Mouse (Mus musculus) heart, postnatal 0 days (tissue): ENCODE measurements around the gene Rpl4. TPM values are rescaled to one million over a fixed set of nuclear protein-coding genes. Genes with fewer than 3 reads are reported as not detected.
"Not testable (repeated sequence)": the region's sequence is repeated elsewhere in the genome, so short reads cannot be mapped to it uniquely, and the experiment has no call there.

Experiments
- ATAC-seq: fragments of 200-750 bp; cut with Nextera tagmentation; 2 replicates; pipeline ENCODE4 v1.8.0; 2017; ENCODE audit warnings: low read depth, moderate number of reproducible peaks, moderate library complexity; ENCODE audit not compliant: insufficient read depth
- DNase-seq: peaks from one replicate; pipeline ENCODE4 v3.0.0-alpha.2; 2016; ENCODE audit warnings: low spot score
- H3K27ac ChIP-seq: fragments of 300-500 bp; sonication (generic); 2 replicates; pipeline ENCODE4 v1.5.1; 2014; ENCODE audit warnings: low read depth, mild to moderate bottlenecking
- H3K27me3 ChIP-seq: fragments of 300-500 bp; sonication (generic); 2 replicates; pipeline ENCODE4 v1.6.1; 2014; ENCODE audit warnings: low read length, mixed read lengths; ENCODE audit not compliant: control insufficient read depth, insufficient read depth
- H3K36me3 ChIP-seq: fragments of 300-500 bp; sonication (generic); replicated peaks from 2 replicates; pipeline ENCODE4 v1.6.1; 2014; ENCODE audit warnings: low read length, mixed read lengths; ENCODE audit not compliant: control insufficient read depth, insufficient read depth
- H3K4me1 ChIP-seq: fragments of 300-500 bp; sonication (generic); 2 replicates; pipeline ENCODE4 v1.6.1; 2014; ENCODE audit warnings: antibody characterized with exemption; ENCODE audit not compliant: control insufficient read depth, insufficient read depth
- H3K4me2 ChIP-seq: fragments of 300-500 bp; sonication (generic); 2 replicates; pipeline ENCODE4 v1.6.1; 2014; ENCODE audit warnings: low read depth, mild to moderate bottlenecking, low read length, moderate library complexity
- H3K4me3 ChIP-seq: fragments of 300-500 bp; sonication (generic); 2 replicates; pipeline ENCODE4 v1.5.1; 2014; ENCODE audit warnings: low read depth, low read length
- H3K9ac ChIP-seq: fragments of 300-500 bp; sonication (generic); replicated peaks from 2 replicates; pipeline ENCODE4 v1.6.1; 2014; ENCODE audit warnings: low read depth, low read length, mixed read lengths
- H3K9me3 ChIP-seq: fragments of 300-500 bp; sonication (generic); replicated peaks from 2 replicates; pipeline ENCODE4 v1.6.1; 2016; ENCODE audit warnings: low read length; ENCODE audit not compliant: control insufficient read depth
- CTCF ChIP-seq: IDR thresholded peaks from 2 replicates; pipeline ENCODE4 v1.5.1; 2016; ENCODE audit warnings: antibody characterized with exemption, control low read depth, low read depth
- EP300 ChIP-seq: IDR thresholded peaks from 2 replicates; pipeline ENCODE4 v1.6.1; 2016; ENCODE audit warnings: antibody characterized with exemption, low read depth
- WGBS: fragments of 180-500 bp; shearing (Covaris S2); extraction: QIAGEN DNeasy Blood & Tissue Kit; methylation state at CpG from one replicate; pipeline ENCODE4 v1.1.7; 2014; 5-methylcytosine and 5-hydroxymethylcytosine counted together
- polyA plus RNA-seq: library from polyadenylated mRNA; unstranded; fragments of >200 nt; fragmentation: Nextera tagmentation; extraction: Ambion mirVana; gene quantifications from 2 replicates; pipeline ENCODE4 v1.2.1, GENCODE M21; 2015
- total RNA-seq: library from RNA; depleted of rRNA; stranded (reverse); fragments of >200 nt; gene quantifications from 2 replicates; pipeline ENCODE4 v1.2.3, GENCODE M21; 2014; ENCODE audit warnings: low replicate concordance; rRNA removed

Rpl4 gene
- total RNA-seq (667 and 760 TPM in 2 replicates), polyA plus RNA-seq (537 and 545 TPM in 2 replicates)

GRCm38 (mm10) chr9:64172816-64173665 is at the start of gene Rpl4, which contains the start of gene Zwilch:
Gene Rpl4, plus strand, starts transcription at chr9:64173375.
Gene Zwilch, minus strand, starts transcription at chr9:64173104.
- H3K27me3 ChIP-seq: no peaks in the 10 kb centered on the region
- 1% methylated on average over 42 of the region's 42 CpGs for WGBS
- H3K4me3 ChIP-seq: peak within 1 kb of the TSS; percentile 83
- H3K9ac ChIP-seq: peak within 1 kb of the TSS; percentile 71
- no peak for TF ChIP-seq CTCF
- TF ChIP-seq EP300: peak; percentile 96
- H3K4me2 ChIP-seq: peak within 1 kb of the TSS; percentile 73
- peaks cover 5% of the 10 kb centered on the region for H3K4me1 ChIP-seq
- peak; percentile 84 for DNase-seq
- H3K9me3 ChIP-seq: no peaks in the 10 kb centered on the region
- peak within 1 kb of the TSS; percentile 82 for H3K27ac ChIP-seq
- ATAC-seq: peak; percentile 78
- peaks cover 34% of the 10 kb centered on the region for H3K36me3 ChIP-seq

GRCm38 (mm10) chr9:64124846-64125245 is 48.3 kb upstream of the Rpl4 start:
- not testable (repeated sequence) for H3K4me2 ChIP-seq, H3K27me3 ChIP-seq, ATAC-seq, H3K4me3 ChIP-seq, DNase-seq, H3K9ac ChIP-seq, H3K4me1 ChIP-seq, H3K9me3 ChIP-seq, H3K36me3 ChIP-seq, H3K27ac ChIP-seq
- WGBS: 58% methylated on average over 3 of the region's 3 CpGs

GRCm38 (mm10) chr9:64125307-64125706 is 47.9 kb upstream of the Rpl4 start:
- 34% methylated on average over 3 of the region's 3 CpGs for WGBS
- no peak for TF ChIP-seq EP300
- no peak for TF ChIP-seq CTCF
- DNase-seq: peak; percentile 30
- Histone ChIP-seq H3K9ac (no peak overlapping the region), H3K9me3 (no peaks in the 10 kb centered on the region), H3K4me2 (no peak overlapping the region), H3K4me1 (0 out of 2 replicates have a peak, but pooled peaks cover 6% of the 10 kb centered on the region), H3K4me3 (no peak overlapping the region), H3K27me3 (no peaks in the 10 kb centered on the region), H3K27ac (peak overlapping the region; percentile 34; the same call in 1 of the 2 replicates), H3K36me3 (no peaks in the 10 kb centered on the region)
- ATAC-seq: peak; percentile 39

GRCm38 (mm10) chr9:64126121-64126520 is 47.1 kb upstream of the Rpl4 start:
- no peak for DNase-seq
- Histone ChIP-seq H3K9ac (no peak overlapping the region), H3K4me1 (0 out of 2 replicates have a peak, but pooled peaks cover 6% of the 10 kb centered on the region), H3K36me3 (no peaks in the 10 kb centered on the region), H3K4me2 (no peak overlapping the region), H3K9me3 (no peaks in the 10 kb centered on the region), H3K27ac (no peak overlapping the region), H3K27me3 (no peaks in the 10 kb centered on the region), H3K4me3 (no peak overlapping the region)
- 49% methylated on average over 12 of the region's 12 CpGs for WGBS
- TF ChIP-seq CTCF (no peak), EP300 (no peak)
- no peak for ATAC-seq

- no peak for TF ChIP-seq EP300
- no peak for TF ChIP-seq CTCF
- Histone ChIP-seq H3K27me3 (no peaks in the 10 kb centered on the region), H3K9ac (no peak overlapping the region), H3K27ac (no peak overlapping the region), H3K4me1 (no peaks in the 10 kb centered on the region), H3K4me3 (no peak overlapping the region), H3K4me2 (no peak overlapping the region), H3K9me3 (no peaks in the 10 kb centered on the region), H3K36me3 (0 out of 2 replicates have a peak, but pooled peaks cover 1% of the 10 kb centered on the region)
- ATAC-seq (no peak), DNase-seq (no peak)
- WGBS: 84% methylated on average over 6 of the region's 6 CpGs
Observed at GRCm38 (mm10) chr9:64131623-64132022, 41.6 kb upstream of the Rpl4 start.
